Mouse (Mus musculus) spleen, postnatal 4 days (tissue): ENCODE data around the gene Artn.

Experiments used
- DNase-seq, 2 experiments: peaks; one replicate each; pipeline ENCODE4 v3.0.0; 2022; ENCODE audit warnings: low spot score in 2 of 2

Artn gene

DNA sequence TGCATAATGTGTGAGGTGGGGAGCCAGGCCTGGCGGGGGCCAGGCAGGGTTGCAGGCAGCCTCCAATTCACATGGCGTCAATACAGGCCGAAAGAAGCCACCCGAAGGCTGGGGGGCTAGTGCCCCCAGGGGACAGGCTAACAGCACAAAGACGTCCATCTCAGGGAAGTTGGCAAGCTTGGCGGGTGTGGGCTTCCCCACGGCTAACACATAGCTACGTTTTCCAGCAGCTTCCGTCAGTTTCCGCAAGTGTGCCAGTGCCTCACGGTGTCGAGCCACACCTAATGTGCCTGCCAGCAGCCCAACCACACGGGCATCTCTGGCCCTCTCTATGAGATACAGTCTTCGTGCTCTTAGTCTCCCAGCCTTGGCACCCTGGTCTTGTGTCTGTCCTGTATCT, 39.5 kb downstream of the Artn start:
- DNase-seq, result no peak

DNA sequence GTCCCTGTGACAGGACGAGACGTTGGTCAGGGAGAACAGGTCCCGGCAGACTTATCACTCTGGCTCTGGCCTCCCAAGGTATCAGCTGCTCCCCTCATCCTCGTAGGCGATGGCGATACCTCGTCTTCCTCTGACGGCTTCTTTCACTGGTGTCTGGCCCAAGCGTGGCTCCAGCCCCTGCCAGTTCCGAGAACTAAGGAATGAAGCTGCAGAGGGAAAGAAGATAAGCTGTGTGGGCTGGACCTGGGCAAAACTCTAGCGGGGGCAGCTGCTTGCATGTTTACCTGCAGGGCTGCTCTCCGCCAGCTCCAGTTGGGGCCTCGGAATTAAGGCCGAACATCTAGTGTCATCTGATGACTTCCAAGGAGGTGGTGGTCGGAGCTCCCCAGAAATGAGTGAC, 40.1 kb downstream of the Artn start:
- no peak for DNase-seq

DNA sequence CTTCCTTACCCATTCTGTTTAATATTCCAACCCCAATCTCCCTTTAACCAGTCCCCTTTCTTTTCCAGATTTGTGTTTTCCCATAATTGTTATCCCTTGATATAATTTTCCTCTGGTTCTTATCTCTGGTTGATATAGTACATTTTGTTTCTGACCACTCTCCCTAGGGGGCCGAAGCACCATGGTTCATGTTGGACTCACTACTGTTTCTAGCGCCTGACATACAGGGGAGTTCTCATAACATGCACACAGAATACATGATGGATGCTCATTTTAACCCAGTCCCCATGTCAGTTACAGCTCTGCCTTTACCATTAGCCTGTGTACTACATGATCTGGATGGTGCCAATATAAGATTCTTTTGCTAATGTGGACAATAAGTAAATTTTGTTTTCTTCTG, 41.6 kb downstream of the Artn start:
- no peak for DNase-seq

DNA sequence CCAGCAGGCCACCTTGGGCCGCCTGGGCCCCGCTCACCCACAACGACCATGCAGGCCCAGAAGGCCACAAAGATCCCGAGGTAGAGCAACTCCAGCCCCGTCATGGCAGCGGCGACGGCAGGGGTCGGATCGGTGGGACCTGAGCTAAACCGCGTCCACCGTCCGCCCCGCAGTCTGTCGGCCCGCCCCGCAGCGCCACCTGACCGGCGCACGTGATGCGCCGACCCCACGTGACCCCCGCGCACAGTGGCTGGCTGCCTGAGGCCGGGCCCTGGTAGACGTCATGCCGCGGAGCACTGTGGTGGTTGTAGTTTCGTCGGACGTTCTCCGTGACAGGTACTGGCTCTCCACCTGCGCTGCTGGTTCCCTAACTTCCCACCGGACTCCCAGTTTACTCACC, 42.4 kb downstream of the Artn start, which contains the start of gene Atp6v0b:
Gene Atp6v0b (minus strand): TSS at position 201 of the 400 bp plus-strand sequence.
- DNase-seq, result peak; percentile 93 to 96

DNA sequence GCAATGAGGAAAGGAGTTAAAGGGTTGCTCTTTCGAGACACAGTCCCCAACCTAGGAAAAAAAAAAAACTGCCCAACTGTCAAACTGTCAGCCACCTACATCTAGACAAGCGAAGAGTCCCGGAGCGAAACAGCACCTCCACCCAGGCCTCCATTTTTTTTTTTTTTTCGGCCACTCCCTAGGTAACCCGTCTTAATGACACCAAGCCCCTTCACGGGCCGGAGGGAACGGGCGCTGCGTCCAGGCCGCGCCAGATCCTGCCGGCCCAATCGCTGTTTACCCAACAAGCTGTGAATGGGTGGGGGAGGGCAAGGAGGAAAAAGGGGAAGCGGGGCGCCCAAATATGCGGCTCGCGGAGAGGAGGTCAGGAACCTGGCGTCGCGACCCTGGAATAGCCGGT, 42.9 kb downstream of the Artn start:
- DNase-seq, result peak in 1 of 2 experiments; percentile 39

DNA sequence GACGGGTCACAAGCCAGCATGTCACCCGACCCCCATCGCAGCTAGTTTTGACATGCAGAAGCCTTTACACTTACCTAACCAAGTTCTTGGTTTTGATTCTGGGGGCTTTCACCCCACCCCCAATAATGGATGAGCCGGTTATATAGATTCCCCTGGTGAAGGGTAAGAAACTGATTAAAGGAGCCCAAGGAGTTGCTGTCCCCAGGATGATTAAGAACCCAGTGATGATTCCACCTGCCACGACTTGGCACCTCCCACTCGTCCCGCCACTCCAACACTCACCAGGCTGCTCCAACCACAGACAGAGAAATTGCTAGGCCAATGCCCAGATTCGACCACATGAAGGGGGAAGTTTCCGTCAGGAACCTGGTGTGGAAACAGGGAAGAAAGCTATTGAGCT, 43.6 kb downstream of the Artn start:
- DNase-seq, result no peak

DNA sequence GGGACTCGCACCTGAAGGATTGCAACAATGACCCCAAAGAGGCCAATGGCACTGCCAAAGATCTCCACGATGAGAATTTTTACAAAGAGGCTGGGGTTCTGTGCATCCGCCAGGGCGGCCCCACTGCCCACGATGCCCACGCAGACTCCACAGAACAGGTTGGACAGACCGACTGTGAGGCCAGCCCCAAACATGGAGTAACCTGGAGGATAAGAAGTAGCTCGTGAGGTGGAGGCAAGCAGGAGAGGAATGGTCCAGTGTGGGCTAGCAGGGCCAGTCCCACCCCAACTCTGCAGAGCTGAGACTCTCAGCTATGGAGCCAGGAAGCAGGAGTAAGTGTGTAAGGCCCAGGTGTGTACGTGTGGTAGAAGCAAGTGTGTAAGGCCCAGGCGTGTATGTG, 44.5 kb downstream of the Artn start:
- no peak for DNase-seq

DNA sequence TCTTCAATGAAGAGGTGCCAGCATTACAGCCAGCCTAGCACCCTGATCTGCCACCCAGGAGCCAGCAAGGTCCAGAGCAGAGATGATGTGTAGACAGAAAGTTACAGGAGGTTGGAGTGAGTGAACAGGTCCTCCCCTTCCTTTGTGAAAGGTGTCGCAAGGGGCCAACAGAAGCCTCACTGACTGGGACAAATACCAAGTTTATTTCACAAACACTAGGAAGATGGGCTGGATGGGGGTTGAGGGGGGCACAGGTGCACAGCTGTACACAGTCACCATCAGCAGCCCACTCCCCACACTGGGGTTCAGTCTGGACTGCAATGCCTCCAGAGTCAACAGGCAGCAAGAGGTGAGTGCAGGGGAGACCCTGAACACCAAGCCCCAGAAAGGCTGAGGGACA, 45.4 kb downstream of the Artn start:
- DNase-seq, result no peak

DNA sequence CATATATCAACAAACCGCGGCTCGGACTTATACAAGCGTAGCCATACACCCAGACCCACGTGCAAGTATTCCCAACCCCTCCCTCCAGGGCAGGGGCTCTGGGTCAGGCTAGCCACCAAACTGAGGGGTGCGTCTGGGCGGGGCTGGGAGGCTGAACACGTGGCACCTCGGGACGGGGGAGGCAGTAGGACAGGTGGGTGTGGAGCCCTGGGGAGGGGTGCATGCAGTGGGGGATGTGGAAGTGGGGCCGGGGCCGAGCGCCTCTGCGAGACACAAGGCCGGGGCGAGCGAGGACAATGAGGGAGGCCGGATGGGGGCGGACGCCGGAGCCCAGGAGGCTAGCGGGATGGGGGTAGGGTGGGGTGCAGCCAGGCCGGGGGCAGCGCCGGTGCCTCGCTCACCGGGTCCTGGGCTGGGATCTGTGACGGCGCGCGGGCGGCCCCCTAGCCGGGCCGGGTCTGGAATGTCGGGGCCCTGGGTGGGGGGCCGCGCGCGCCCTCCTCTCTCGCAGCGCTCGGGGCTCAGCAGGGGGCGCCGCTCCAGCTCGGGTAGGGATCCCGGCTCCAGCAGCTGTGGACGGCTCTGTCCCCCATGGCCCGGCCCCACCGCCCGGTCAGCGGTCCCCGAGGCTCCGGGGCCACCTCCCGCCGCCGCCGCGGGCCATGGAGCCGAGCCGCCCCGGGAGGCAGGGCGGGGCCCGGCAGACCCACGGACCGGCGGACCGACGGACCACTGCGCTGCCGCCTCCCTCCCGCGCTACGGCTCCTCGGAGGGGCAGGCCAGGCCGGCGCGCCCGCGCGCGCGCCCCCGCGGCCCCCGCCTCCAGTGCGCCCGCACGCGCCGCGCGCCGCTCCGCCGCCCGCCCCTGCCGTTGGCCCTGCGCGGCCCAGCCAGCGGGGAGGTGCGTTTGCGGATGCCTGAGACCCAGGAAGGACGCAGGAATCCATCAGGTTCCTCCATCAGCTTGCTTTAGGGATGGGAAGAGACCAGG, 46.6 kb downstream of the Artn start, which contains the start of gene B4galt2:
Gene B4galt2 (minus strand): TSS at position 787 of the 991 bp plus-strand sequence.
- no peak for DNase-seq

DNA sequence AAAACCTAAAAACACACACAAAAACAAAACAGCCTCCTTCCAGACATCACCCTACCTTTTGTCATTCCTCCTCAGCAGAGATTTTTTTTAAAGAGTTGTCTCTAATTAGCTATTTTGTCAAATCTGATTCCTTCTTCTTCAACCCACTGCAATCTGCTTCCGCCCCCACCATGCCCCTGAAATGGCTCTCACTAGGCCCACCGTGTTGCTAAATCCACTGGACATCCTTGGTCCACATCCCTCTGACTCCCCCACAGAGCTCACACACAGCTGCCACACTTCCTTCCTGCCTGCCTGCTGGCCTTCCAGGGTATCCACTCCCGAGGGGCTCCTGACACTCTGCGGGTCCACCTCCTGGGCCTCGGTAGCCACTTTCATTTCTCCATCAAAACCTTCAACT, 50.9 kb downstream of the Artn start:
- DNase-seq, result no peak

DNA sequence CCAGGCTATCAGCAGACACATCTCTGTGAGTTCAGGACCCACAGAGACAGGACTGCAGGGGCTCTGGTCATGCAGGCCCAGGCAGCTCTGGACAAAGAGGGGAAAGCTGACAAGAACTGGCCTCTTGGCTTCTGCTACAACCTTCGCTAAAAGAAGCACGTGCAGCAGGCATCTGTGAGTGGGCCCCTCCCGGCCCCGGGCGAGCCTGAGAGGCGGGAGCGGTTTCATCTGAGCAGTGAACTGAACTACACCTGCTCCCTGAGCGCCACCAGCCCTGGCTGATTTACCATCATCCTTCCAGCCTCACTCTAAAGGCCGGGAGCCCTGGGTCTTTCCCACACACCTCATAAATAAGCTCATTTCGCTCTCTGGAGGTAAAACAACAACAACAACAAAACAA, 51.3 kb downstream of the Artn start:
- DNase-seq, result no peak
